ENCODE assay signal across 32 mouse cellular contexts in the genomic region with DNA sequence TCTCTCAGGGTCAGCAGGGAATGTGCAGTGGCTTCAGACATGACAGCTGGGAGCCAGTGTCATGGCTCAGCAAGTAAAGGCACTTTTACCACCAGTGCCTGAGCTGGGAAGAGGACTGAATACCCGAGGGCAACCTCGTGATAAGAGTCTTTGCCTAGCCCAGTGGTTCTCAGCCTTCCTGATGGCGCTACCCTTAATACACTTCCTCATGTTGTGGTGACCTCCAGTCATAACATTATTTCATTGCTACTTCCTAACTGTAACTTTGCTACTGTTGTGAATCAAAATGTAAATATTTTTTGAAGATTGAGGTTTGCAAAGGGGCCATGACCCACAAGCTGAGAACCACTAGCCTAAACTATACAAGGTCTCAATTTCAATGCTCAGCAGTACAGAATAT. TPM values are rescaled to one million over a fixed set of nuclear protein-coding genes. Genes with fewer than 3 reads are reported as not detected.
DNase-seq lines count a peak whose midpoint lies in the region; ATAC-seq and TF ChIP-seq lines count a peak whose summit lies in the region.
"Had no signal": no experiment of that assay in that cellular context is flagged by ENCODE, and none has a peak within 500 bp of the region (broad histone marks: within the 10 kb centered on the region; RNA-seq: fewer than 3 reads in every experiment).

No protein-coding gene starts in this region.

- DNase-seq in gastrocnemius, adult 2 months, result peak; percentile 15
- no peak for DNase-seq in gastrocnemius, postnatal 10 days
- DNase-seq in CH12.LX (ENCODE audit: extremely low read depth) (peak; percentile 61), MN1 (ENCODE audit: low spot score) (no peak)
- DNase-seq in induced T-regulatory cell, adult 2 months (ENCODE audit: low read depth), result peak; percentile 64
- DNase-seq in Muller cell, postnatal 12 days (ENCODE audit: inconsistent ontology term), result no peak
- DNase-seq in heart, postnatal 25 days (ENCODE audit: low spot score), result no peak
- DNase-seq: adrenal gland, postnatal 10 days; cerebellum, adult 11 months; cerebellum, postnatal 10 days; forebrain, postnatal 0 days; gastrocnemius, postnatal 25 days; heart, adult 2 months; heart, postnatal 10 days; kidney, adult 11 months; kidney, postnatal 14 days; layer of hippocampus, adult 9-11 months; lung, adult 2 months; lung, postnatal 10 days; right cerebral cortex, adult 18-20 months; right cerebral cortex, postnatal 4 days had no signal

- H3K4me3 ChIP-seq in gastrocnemius, adult 2 months, result no peak overlapping the region
- no peak overlapping the region for H3K4me3 ChIP-seq in CH12.LX (replicated peaks in 1 of 3; ENCODE audit: low read depth in 2 of 3, low read length in 2 of 3, poor library complexity in 1 of 3)
- H3K4me3 ChIP-seq: erythroblast, embryonic 14.5 days; forebrain, embryonic 12.5 days; heart, adult 2 months; heart, embryonic 13.5 days; limb, embryonic 10.5 days; limb, embryonic 15.5 days; midbrain, embryonic 15.5 days had no signal

- no peaks in the 10 kb centered on the region for H3K9me3 ChIP-seq in CH12.LX (replicated peaks; ENCODE audit: low read length)
- H3K9me3 ChIP-seq: forebrain, embryonic 12.5 days; heart, embryonic 13.5 days; limb, embryonic 10.5 days; limb, embryonic 15.5 days; midbrain, embryonic 15.5 days had no signal

- dilution Hi-C loops in CH12.LX (cut with MboI; ENCODE audit: extremely low pct_ligation_motif_present, extremely low pct_unique_long_range_greater_than_20kb, low sequenced_read_pairs), result no loop called here

- H3K79me2 ChIP-seq in CH12.LX (replicated peaks; ENCODE audit: control insufficient read depth, extremely low read depth, insufficient read depth, poor library complexity, severe bottlenecking), result no peaks in the 10 kb centered on the region

- H3K27me3 ChIP-seq in CH12.LX (replicated peaks), result no peaks in the 10 kb centered on the region
- H3K27me3 ChIP-seq: limb, embryonic 15.5 days; midbrain, embryonic 15.5 days had no signal

- no peak for TF ChIP-seq RAD21 in CH12.LX (IDR thresholded peaks at IDR 0.05; ENCODE audit: low read depth, low read length)

- no peak for TF ChIP-seq CTCF in gastrocnemius, adult 2 months (IDR thresholded peaks at IDR 0.05)
- no peak for TF ChIP-seq CTCF in CH12.LX (conservative IDR thresholded peaks at IDR 0.05 in 1 of 2, IDR thresholded peaks at IDR 0.05 in 1 of 2; ENCODE audit: low read depth in 2 of 2, low read length in 2 of 2)

- TF ChIP-seq EP300 in CH12.LX (IDR thresholded peaks at IDR 0.05; ENCODE audit: low read length), result peak; percentile 51

- in situ Hi-C loops in CH12.LX (cut with MboI; ENCODE audit: low pct_ligation_motif_present, low pct_unique_long_range_greater_than_20kb, low sequenced_read_pairs), result no loop called here

- no peak overlapping the region; the same call in 1 of the 2 replicates for H3K9ac ChIP-seq in CH12.LX (ENCODE audit: insufficient read depth, low read depth)
- H3K9ac ChIP-seq: forebrain, embryonic 12.5 days; forebrain, postnatal 0 days; heart, embryonic 13.5 days; limb, embryonic 15.5 days; liver, embryonic 14.5 days; midbrain, embryonic 15.5 days had no signal

- peaks cover 2 to 46% of the 10 kb centered on the region in 2 experiments for H3K36me3 ChIP-seq in CH12.LX (replicated peaks in 1 of 2; ENCODE audit: control insufficient read depth in 1 of 2, insufficient read depth in 1 of 2, low read length in 1 of 2)
- H3K36me3 ChIP-seq: forebrain, embryonic 12.5 days; heart, embryonic 13.5 days; limb, embryonic 10.5 days; limb, embryonic 15.5 days; midbrain, embryonic 15.5 days had no signal

- H3K4me2 ChIP-seq in CH12.LX (ENCODE audit: insufficient read depth, low read depth, poor library complexity, severe bottlenecking), result no peak overlapping the region
- H3K4me2 ChIP-seq: forebrain, embryonic 12.5 days; heart, embryonic 13.5 days; limb, embryonic 15.5 days; midbrain, embryonic 15.5 days had no signal

- peak; percentile 38; the same call in 1 of the 2 replicates for ATAC-seq in megakaryocyte progenitor cell, adult 5-6 weeks (replicated peaks; ENCODE audit: poor library complexity)
- ATAC-seq: forebrain, postnatal 0 days; hindbrain, embryonic 16.5 days; midbrain, embryonic 15.5 days had no signal

- intact Hi-C loops in gastrocnemius, adult 2 months (cut with DNase I), result no loop called here
- intact Hi-C loops in heart, postnatal 25 days (cut with DNase I), result no loop called here

- H3K27ac ChIP-seq in gastrocnemius, adult 2 months, result no peak overlapping the region
- H3K27ac ChIP-seq in CH12.LX (ENCODE audit: insufficient read depth, low read depth), result no peak overlapping the region
- H3K27ac ChIP-seq: forebrain, embryonic 12.5 days; heart, adult 2 months; heart, embryonic 13.5 days; limb, embryonic 10.5 days; limb, embryonic 15.5 days; liver, embryonic 14.5 days; midbrain, embryonic 15.5 days had no signal

- H3K4me1 ChIP-seq in CH12.LX (ENCODE audit: control insufficient read depth in 1 of 2, insufficient read depth in 2 of 2), result peaks cover 25 to 73% of the 10 kb centered on the region in 2 experiments
- H3K4me1 ChIP-seq: forebrain, embryonic 12.5 days; heart, embryonic 13.5 days; limb, embryonic 15.5 days; midbrain, embryonic 15.5 days had no signal

- TF ChIP-seq POLR2A in CH12.LX (IDR thresholded peaks at IDR 0.05; ENCODE audit: low read depth, low read length), result no peak

TF ChIP-seq in CH12.LX, 34 proteins besides CTCF, POLR2A, EP300 and RAD21:
- TF ChIP-seq ZMIZ1 (IDR thresholded peaks at IDR 0.05; ENCODE audit: low read depth, low read length) (no peak), IRF4 (IDR thresholded peaks at IDR 0.05; ENCODE audit: low read depth, low read length) (peak; percentile 46; the same call in 1 of the 2 replicates)
TF ChIP-seq in CH12.LX: peak in this region for 1.

RNA-seq across cellular contexts. Expression of gene Dnajb13, which starts 6.1 kb away (rescaled TPM):
- total RNA-seq in gastrocnemius, adult 2 months (2021), result not detected
- not detected for total RNA-seq in gastrocnemius, postnatal 10 days (2021)
- total RNA-seq in CH12.LX (2012; rRNA removed), result 11.8 and 15.6 TPM in 2 replicates
- total RNA-seq in CH12.LX (2014; rRNA removed), result 24.5 and 32.0 TPM in 2 replicates
- polyA plus RNA-seq in CH12.LX (2012; ENCODE audit: insufficient read length, low read depth), result 13.9 and 17.8 TPM in 2 replicates
- total RNA-seq in megakaryocyte progenitor cell, adult 5-6 weeks (2015), result not detected in 2 replicates
- 0.17 TPM in 1 of 2 replicates, not detected in the other for total RNA-seq in megakaryocyte progenitor cell, adult 5-6 weeks (2017)
- not detected for total RNA-seq in heart, postnatal 25 days (2021)
- total RNA-seq: gastrocnemius, postnatal 25 days; heart, adult 2 months; heart, postnatal 10 days had no signal
- polyA plus RNA-seq: erythroblast, embryonic 14.5 days had no signal

RNA-seq across cellular contexts. Expression of gene Ucp2, which starts 15.5 kb away (rescaled TPM):
- total RNA-seq in gastrocnemius, adult 2 months (2021), result 10 to 100 TPM; 17.4 to 27.2 TPM
- 100 to 1,000 TPM; 133 to 155 TPM for total RNA-seq in gastrocnemius, postnatal 10 days (2021)
- 94.0 and 131 TPM in 2 replicates for total RNA-seq in CH12.LX (2012; rRNA removed)
- 102 and 131 TPM in 2 replicates for total RNA-seq in CH12.LX (2014; rRNA removed)
- polyA plus RNA-seq in CH12.LX (2012; ENCODE audit: insufficient read length, low read depth), result 542 and 635 TPM in 2 replicates
- total RNA-seq in megakaryocyte progenitor cell, adult 5-6 weeks (2015), result 208 and 232 TPM in 2 replicates
- 90.4 and 97.3 TPM in 2 replicates for total RNA-seq in megakaryocyte progenitor cell, adult 5-6 weeks (2017)
- 100 to 1,000 TPM; 426 to 460 TPM for total RNA-seq in heart, postnatal 25 days (2021)

RNA-seq across cellular contexts. Expression of gene Coa4, which starts 28.2 kb away (rescaled TPM):
- 10 to 100 TPM; 11.4 to 13.2 TPM for total RNA-seq in gastrocnemius, adult 2 months (2021)
- 1 to 10 TPM; 8.2 to 8.9 TPM for total RNA-seq in gastrocnemius, postnatal 10 days (2021)
- 22.9 and 25.5 TPM in 2 replicates for total RNA-seq in CH12.LX (2012; rRNA removed)
- 20.3 and 24.1 TPM in 2 replicates for total RNA-seq in CH12.LX (2014; rRNA removed)
- 22.0 and 24.1 TPM in 2 replicates for polyA plus RNA-seq in CH12.LX (2012; ENCODE audit: insufficient read length, low read depth)
- total RNA-seq in megakaryocyte progenitor cell, adult 5-6 weeks (2015), result 10.7 and 21.3 TPM in 2 replicates
- 11.6 and 13.0 TPM in 2 replicates for total RNA-seq in megakaryocyte progenitor cell, adult 5-6 weeks (2017)
- 10 to 100 TPM; 14.1 to 16.3 TPM for total RNA-seq in heart, postnatal 25 days (2021)

RNA-seq across cellular contexts. Expression of gene Ucp3, which starts 35.9 kb away (rescaled TPM):
- 100 to 1,000 TPM; 141 to 174 TPM for total RNA-seq in gastrocnemius, adult 2 months (2021)
- total RNA-seq in gastrocnemius, postnatal 10 days (2021), result 10 to 100 TPM; 77.1 to 79.5 TPM
- total RNA-seq in CH12.LX (2012; rRNA removed) (not detected in 2 replicates), CH12.LX (2014; rRNA removed) (not detected in 2 replicates)
- 0.13 TPM in 1 of 2 replicates, not detected in the other for polyA plus RNA-seq in CH12.LX (2012; ENCODE audit: insufficient read length, low read depth)
- 0.15 TPM in 1 of 2 replicates, not detected in the other for total RNA-seq in megakaryocyte progenitor cell, adult 5-6 weeks (2015)
- not detected in 2 replicates for total RNA-seq in megakaryocyte progenitor cell, adult 5-6 weeks (2017)
- total RNA-seq in heart, postnatal 25 days (2021), result 10 to 100 TPM; 40.6 to 49.9 TPM
- polyA plus RNA-seq: erythroblast, embryonic 14.5 days; forebrain, embryonic 12.5 days; forebrain, postnatal 0 days; hindbrain, embryonic 11.5 days; limb, embryonic 10.5 days; midbrain, embryonic 15.5 days; neural tube, embryonic 11.5 days had no signal

Comparison
In these comparisons a context has a peak if more than half of its experiments do, and no peak if none do; other contexts are left out.
1. DNase-seq: peak in gastrocnemius, adult 2 months (single experiment), CH12.LX (single experiment) and induced T-regulatory cell, adult 2 months (single experiment); none in gastrocnemius, postnatal 10 days (single experiment), Muller cell, postnatal 12 days (single experiment), MN1 (single experiment) and heart, postnatal 25 days (single experiment).
2. RNA of gene Dnajb13, which starts 6.1 kb away (total RNA-seq): 11.8 to 32.0 TPM in CH12.LX; not detected in heart, postnatal 25 days, not detected in gastrocnemius, postnatal 10 days, not detected in gastrocnemius, adult 2 months and 0.17 TPM in megakaryocyte progenitor cell, adult 5-6 weeks; every median in the first group is over 10 times any median in the second.